Mouse (Mus musculus) ES-Bruce4 (cell line): ENCODE measurements at regions not wholly inside any gene's neighbourhood (a gene's known extent, or its start where the extent isn't known, plus 50 kb on each side); places are given as distances from the start of the nearest gene placed in this dataset.

Source experiments
- CTCF ChIP-seq: IDR thresholded peaks from one replicate; pipeline ENCODE4 v1.8.1; 2011; ENCODE audit warnings: low read depth, low read length
- EP300 ChIP-seq: IDR thresholded peaks from 2 replicates; pipeline ENCODE4 v1.6.1; 2011; ENCODE audit warnings: low read depth, low read length; ENCODE audit not compliant: insufficient read depth
- POLR2A ChIP-seq: IDR thresholded peaks from one replicate; pipeline ENCODE4 v1.8.1; 2011; ENCODE audit warnings: low read length; ENCODE audit not compliant: insufficient read depth

GRCm38 (mm10) chr12:12687376-12687775 is 254.3 kb downstream of the Mycn start:
- TF ChIP-seq POLR2A (no peak), EP300 (no peak), CTCF (no peak)
